Mouse (Mus musculus): ENCODE measurements around the gene Mc1r. TPM values are rescaled to one million over a fixed set of nuclear protein-coding genes. Genes with fewer than 3 reads are reported as not detected.

The Mc1r gene
- polyA plus RNA-seq (2014; fragmentation: Nextera tagmentation; extraction: Ambion mirVana), result 0.24 and 0.28 TPM in 2 replicates

DNA sequence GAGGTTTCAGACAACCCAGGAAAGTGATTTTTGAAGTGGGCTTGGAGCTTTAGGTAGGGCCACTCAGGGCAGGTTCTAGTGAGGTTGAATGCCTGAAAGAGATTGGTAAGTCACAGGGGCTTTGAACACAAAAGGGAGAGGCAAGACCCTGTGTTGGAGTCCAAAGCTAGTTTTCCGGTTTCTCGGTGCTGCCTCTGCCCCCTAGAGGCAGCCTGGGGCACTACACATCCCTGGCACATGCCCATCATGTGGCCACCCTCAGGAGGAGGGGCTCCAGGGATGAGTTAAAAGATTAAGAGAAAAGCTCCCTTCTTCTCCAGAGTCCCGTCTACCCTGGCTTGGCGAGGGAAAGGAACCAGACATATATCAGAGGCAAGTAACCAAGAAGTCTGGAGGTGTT, at the start of gene Mc1r:
TSS of gene Mc1r (plus strand) at position 322 of the 400 bp plus-strand sequence.
- ATAC-seq (ENCODE audit: low FRiP score, low TSS enrichment), result no peak
- H3K4me1 ChIP-seq (ENCODE audit: control insufficient read depth, insufficient read depth, low read length), result peaks cover 23% of the 10 kb centered on the region
- H3K27ac ChIP-seq (replicated peaks; ENCODE audit: low read depth, low read length), result 0 out of 2 replicates have a peak within 1 kb of the TSS, but pooled peaks have one; percentile 13
- H3K4me3 ChIP-seq (replicated peaks; ENCODE audit: low read depth, low read length), result no peak within 1 kb of the TSS
- H3K9me3 ChIP-seq (ENCODE audit: control insufficient read depth, low read length), result no peaks in the 10 kb centered on the region
- peaks cover 18% of the 10 kb centered on the region for H3K36me3 ChIP-seq (ENCODE audit: control insufficient read depth, insufficient read depth, low read length)
- H3K27me3 ChIP-seq (ENCODE audit: control insufficient read depth, insufficient read depth, low read length), result no peaks in the 10 kb centered on the region
- no peak within 1 kb of the TSS for H3K9ac ChIP-seq (replicated peaks; ENCODE audit: low read length)
- whole genome bisulfite sequencing, result 6% methylated on average over 4 of the region's 4 CpGs
- DNase-seq, result peak; percentile 84
- peak within 1 kb of the TSS; percentile 2; the same call in 1 of the 2 replicates for H3K4me2 ChIP-seq (ENCODE audit: low read length)

- no peak overlapping the region for H3K9ac ChIP-seq (replicated peaks; ENCODE audit: low read length)
These were observed 45.7 kb upstream of the Mc1r start for GRCm38 (mm10) chr8:123361082-123361739.

DNA sequence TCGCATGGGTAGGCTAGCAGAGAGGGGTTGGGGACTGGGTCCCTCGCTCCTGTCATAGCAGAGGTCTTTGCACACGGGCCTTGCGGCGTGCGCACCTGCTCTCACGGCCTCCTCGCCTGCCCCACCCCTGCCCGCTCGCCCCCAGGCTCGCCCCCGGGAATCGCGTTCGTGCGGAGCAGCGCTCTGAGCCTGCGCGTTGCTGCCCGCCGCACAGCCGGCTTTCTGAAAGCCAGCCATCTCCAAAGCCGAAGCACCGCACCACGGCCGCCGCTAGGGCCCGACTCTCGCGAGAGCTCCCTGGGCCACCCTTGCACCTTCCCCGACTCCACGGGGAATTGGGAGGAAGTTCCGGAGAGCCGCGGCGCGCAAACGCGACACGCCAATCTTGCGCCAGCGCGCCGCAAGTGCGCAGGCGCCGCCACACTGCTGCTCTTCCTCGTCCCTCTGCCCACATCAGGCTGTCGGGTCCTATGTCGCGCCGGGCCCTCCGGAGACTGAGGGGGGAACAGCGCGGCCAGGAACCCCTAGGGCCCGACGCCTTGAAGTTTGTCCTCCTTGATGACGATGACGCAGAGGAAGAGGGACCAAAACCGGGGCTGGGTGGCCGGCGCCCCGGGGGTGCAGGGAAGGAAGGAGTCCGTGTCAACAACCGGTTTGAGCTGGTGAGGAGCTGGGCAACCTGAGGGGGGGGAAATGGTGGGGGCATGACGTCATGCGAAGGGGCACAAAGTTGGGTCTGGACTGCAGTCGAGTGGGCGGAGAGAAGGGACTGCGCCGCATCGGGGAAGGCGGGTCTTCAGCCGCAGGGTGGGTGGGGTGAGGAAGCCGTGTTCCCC, 33.3 kb upstream of the Mc1r start, which contains the start of gene Tcf25:
TSS of gene Tcf25 (plus strand) at position 351 of the 836 bp plus-strand sequence.
- peak within 1 kb of the TSS; percentile 75 for H3K9ac ChIP-seq (replicated peaks; ENCODE audit: low read length)
- peaks cover 9% of the 10 kb centered on the region; the same call in 1 of the 2 replicates for H3K4me1 ChIP-seq (ENCODE audit: control insufficient read depth, insufficient read depth, low read length)
- ATAC-seq (ENCODE audit: low FRiP score, low TSS enrichment), result peak; percentile 94
- DNase-seq, result peak; percentile 99
- peak within 1 kb of the TSS; percentile 95 for H3K27ac ChIP-seq (replicated peaks; ENCODE audit: low read depth, low read length)
- H3K27me3 ChIP-seq (ENCODE audit: control insufficient read depth, insufficient read depth, low read length), result no peaks in the 10 kb centered on the region
- H3K4me3 ChIP-seq (replicated peaks; ENCODE audit: low read depth, low read length), result peak within 1 kb of the TSS; percentile 85
- no peaks in the 10 kb centered on the region for H3K9me3 ChIP-seq (ENCODE audit: control insufficient read depth, low read length)
- peaks cover 30% of the 10 kb centered on the region for H3K36me3 ChIP-seq (ENCODE audit: control insufficient read depth, insufficient read depth, low read length)
- H3K4me2 ChIP-seq (ENCODE audit: low read length), result peak within 1 kb of the TSS; percentile 84
- under 1% methylated on average over 75 of the region's 75 CpGs for WGBS

More at GRCm38 (mm10) chr8:123361082-123361739, 45.7 kb upstream of the Mc1r start:
- peaks cover 88% of the 10 kb centered on the region for H3K36me3 ChIP-seq (ENCODE audit: control insufficient read depth, insufficient read depth, low read length)
- H3K4me3 ChIP-seq (replicated peaks; ENCODE audit: low read depth, low read length), result no peak overlapping the region
- DNase-seq, result peak; percentile 89
- 35% methylated on average over 12 of the region's 12 CpGs for WGBS
- peak; percentile 58 for ATAC-seq (ENCODE audit: low FRiP score, low TSS enrichment)
- H3K27me3 ChIP-seq (ENCODE audit: control insufficient read depth, insufficient read depth, low read length), result no peaks in the 10 kb centered on the region
- no peak overlapping the region for H3K4me2 ChIP-seq (ENCODE audit: low read length)
- H3K27ac ChIP-seq (replicated peaks; ENCODE audit: low read depth, low read length), result peak overlapping the region; percentile 57; the same call in 1 of the 2 replicates
- H3K9me3 ChIP-seq (ENCODE audit: control insufficient read depth, low read length), result no peaks in the 10 kb centered on the region
- no peaks in the 10 kb centered on the region for H3K4me1 ChIP-seq (ENCODE audit: control insufficient read depth, insufficient read depth, low read length)

DNA sequence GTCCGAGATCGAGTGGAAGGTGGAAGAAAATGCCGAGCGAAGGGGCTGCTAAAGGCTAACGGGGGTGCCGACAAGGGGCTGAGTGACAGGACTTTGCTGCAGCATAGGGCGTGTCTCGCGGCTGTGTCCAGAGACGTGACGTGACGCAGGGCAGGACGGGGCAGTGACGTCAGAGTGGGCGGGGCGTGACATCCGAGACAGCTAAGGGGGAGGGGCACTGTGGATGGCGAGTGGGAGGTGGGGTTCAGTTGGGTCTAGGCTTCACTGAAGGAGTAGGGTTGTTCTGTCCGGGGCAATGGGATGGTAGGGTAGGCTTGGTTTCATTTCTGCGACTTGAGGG, 32.7 kb upstream of the Mc1r start:
- no peaks in the 10 kb centered on the region for H3K9me3 ChIP-seq (ENCODE audit: control insufficient read depth, low read length)
- WGBS, result under 1% methylated on average over 20 of the region's 20 CpGs
- peaks cover 24% of the 10 kb centered on the region for H3K36me3 ChIP-seq (ENCODE audit: control insufficient read depth, insufficient read depth, low read length)
- H3K27ac ChIP-seq (replicated peaks; ENCODE audit: low read depth, low read length), result peak overlapping the region; percentile 95
- H3K4me2 ChIP-seq (ENCODE audit: low read length), result peak overlapping the region; percentile 84
- peak overlapping the region; percentile 75 for H3K9ac ChIP-seq (replicated peaks; ENCODE audit: low read length)
- H3K4me1 ChIP-seq (ENCODE audit: control insufficient read depth, insufficient read depth, low read length), result peaks cover 9% of the 10 kb centered on the region; the same call in 1 of the 2 replicates
- H3K4me3 ChIP-seq (replicated peaks; ENCODE audit: low read depth, low read length), result peak overlapping the region; percentile 85
- DNase-seq, result peak; percentile 95
- no peaks in the 10 kb centered on the region for H3K27me3 ChIP-seq (ENCODE audit: control insufficient read depth, insufficient read depth, low read length)
- peak; percentile 84 for ATAC-seq (ENCODE audit: low FRiP score, low TSS enrichment)

- no peak overlapping the region for H3K9ac ChIP-seq (replicated peaks; ENCODE audit: low read length)
- H3K4me2 ChIP-seq (ENCODE audit: low read length), result no peak overlapping the region
- WGBS, result 84% methylated on average over 10 of the region's 10 CpGs
These were observed 31.2 kb upstream of the Mc1r start for GRCm38 (mm10) chr8:123375701-123376100.

DNA sequence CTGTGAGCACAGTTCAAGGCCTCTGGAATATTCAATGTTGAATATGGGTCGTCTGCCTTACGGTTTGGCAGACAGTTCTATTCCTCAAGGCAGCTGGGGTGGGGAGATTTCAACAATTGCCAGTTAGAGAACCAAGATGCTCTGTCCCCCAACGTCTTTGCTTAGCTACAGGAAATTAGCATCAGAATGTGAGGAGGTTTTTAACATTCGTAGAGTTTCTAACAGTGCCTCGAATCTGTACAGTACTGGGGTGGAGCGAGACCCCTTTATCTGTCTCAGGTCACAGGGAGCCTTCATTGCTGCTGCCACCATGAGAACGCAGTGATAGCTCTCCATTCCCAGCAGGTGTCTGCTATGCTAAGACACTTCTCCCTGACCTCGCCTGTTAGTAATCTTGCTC, 30.8 kb upstream of the Mc1r start:
- peaks cover 9% of the 10 kb centered on the region; the same call in 1 of the 2 replicates for H3K4me1 ChIP-seq (ENCODE audit: control insufficient read depth, insufficient read depth, low read length)
- H3K27ac ChIP-seq (replicated peaks; ENCODE audit: low read depth, low read length), result no peak overlapping the region
- H3K27me3 ChIP-seq (ENCODE audit: control insufficient read depth, insufficient read depth, low read length), result no peaks in the 10 kb centered on the region
- 56% methylated on average over 8 of the region's 8 CpGs for WGBS
- DNase-seq (no peak), ATAC-seq (ENCODE audit: low FRiP score, low TSS enrichment) (no peak)
- no peak overlapping the region for H3K4me3 ChIP-seq (replicated peaks; ENCODE audit: low read depth, low read length)
- no peak overlapping the region for H3K9ac ChIP-seq (replicated peaks; ENCODE audit: low read length)
- no peaks in the 10 kb centered on the region for H3K9me3 ChIP-seq (ENCODE audit: control insufficient read depth, low read length)
- H3K36me3 ChIP-seq (ENCODE audit: control insufficient read depth, insufficient read depth, low read length), result peaks cover 19% of the 10 kb centered on the region; the same call in 1 of the 2 replicates
- no peak overlapping the region for H3K4me2 ChIP-seq (ENCODE audit: low read length)

More at GRCm38 (mm10) chr8:123375701-123376100, 31.2 kb upstream of the Mc1r start:
- no peak for ATAC-seq (ENCODE audit: low FRiP score, low TSS enrichment)
- Histone ChIP-seq H3K4me3 (replicated peaks; ENCODE audit: low read depth, low read length) (no peak overlapping the region), H3K27ac (replicated peaks; ENCODE audit: low read depth, low read length) (no peak overlapping the region), H3K36me3 (ENCODE audit: control insufficient read depth, insufficient read depth, low read length) (peaks cover 18% of the 10 kb centered on the region; the same call in 1 of the 2 replicates), H3K4me1 (ENCODE audit: control insufficient read depth, insufficient read depth, low read length) (peaks cover 9% of the 10 kb centered on the region; the same call in 1 of the 2 replicates), H3K9me3 (ENCODE audit: control insufficient read depth, low read length) (no peaks in the 10 kb centered on the region), H3K27me3 (ENCODE audit: control insufficient read depth, insufficient read depth, low read length) (no peaks in the 10 kb centered on the region)
- DNase-seq, result no peak

GRCm38 (mm10) chr8:123381711-123382110, 25.2 kb upstream of the Mc1r start:
- Histone ChIP-seq H3K4me3 (replicated peaks; ENCODE audit: low read depth, low read length) (no peak overlapping the region), H3K4me2 (ENCODE audit: low read length) (no peak overlapping the region), H3K36me3 (ENCODE audit: control insufficient read depth, insufficient read depth, low read length) (peaks cover 69% of the 10 kb centered on the region), H3K4me1 (ENCODE audit: control insufficient read depth, insufficient read depth, low read length) (no peaks in the 10 kb centered on the region), H3K9ac (replicated peaks; ENCODE audit: low read length) (no peak overlapping the region), H3K27me3 (ENCODE audit: control insufficient read depth, insufficient read depth, low read length) (no peaks in the 10 kb centered on the region), H3K9me3 (ENCODE audit: control insufficient read depth, low read length) (no peaks in the 10 kb centered on the region), H3K27ac (replicated peaks; ENCODE audit: low read depth, low read length) (no peak overlapping the region)
- ATAC-seq (ENCODE audit: low FRiP score, low TSS enrichment) (no peak), DNase-seq (no peak)
- WGBS, result 95% methylated on average over 4 of the region's 4 CpGs

DNA sequence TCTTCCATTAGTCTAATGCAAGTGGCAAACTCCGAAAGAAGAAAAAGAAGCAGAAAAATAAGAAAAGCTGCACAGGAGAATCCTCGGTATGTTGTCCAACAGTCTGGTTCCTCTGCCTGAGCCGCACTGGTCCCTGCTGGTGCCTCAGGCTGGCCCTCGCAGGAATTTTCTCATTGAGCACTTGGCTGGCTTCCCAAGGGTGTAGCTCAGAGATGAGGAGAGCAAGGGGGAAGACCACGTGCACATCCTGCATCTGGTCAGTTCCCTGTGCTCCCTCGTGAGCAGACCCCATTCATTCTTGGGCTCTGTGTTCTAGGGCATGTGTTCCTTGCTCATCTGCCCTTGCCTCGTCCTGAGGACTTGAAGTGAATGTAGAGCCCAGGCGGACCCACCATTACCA, 24.4 kb upstream of the Mc1r start:
- Histone ChIP-seq H3K4me3 (replicated peaks; ENCODE audit: low read depth, low read length) (no peak overlapping the region), H3K27ac (replicated peaks; ENCODE audit: low read depth, low read length) (no peak overlapping the region), H3K36me3 (ENCODE audit: control insufficient read depth, insufficient read depth, low read length) (peaks cover 73% of the 10 kb centered on the region), H3K4me2 (ENCODE audit: low read length) (no peak overlapping the region), H3K27me3 (ENCODE audit: control insufficient read depth, insufficient read depth, low read length) (no peaks in the 10 kb centered on the region), H3K4me1 (ENCODE audit: control insufficient read depth, insufficient read depth, low read length) (no peaks in the 10 kb centered on the region), H3K9me3 (ENCODE audit: control insufficient read depth, low read length) (no peaks in the 10 kb centered on the region), H3K9ac (replicated peaks; ENCODE audit: low read length) (no peak overlapping the region)
- 93% methylated on average over 8 of the region's 8 CpGs for WGBS
- DNase-seq (no peak), ATAC-seq (ENCODE audit: low FRiP score, low TSS enrichment) (no peak)
